Mouse (Mus musculus) hindbrain, embryonic 13.5 days (tissue): Measurements from ENCODE around the gene Nlrc4. TPM values are rescaled to one million over a fixed set of nuclear protein-coding genes. Genes with fewer than 3 reads are reported as not detected.

Source experiments
- ATAC-seq: fragments of 200-750 bp; cut with Nextera tagmentation; 2 replicates; pipeline ENCODE4 v1.8.0; 2017; ENCODE audit warnings: moderate TSS enrichment; ENCODE audit not compliant: low FRiP score
- H3K27ac ChIP-seq: fragments of 300-500 bp; sonication (generic); 2 replicates; pipeline ENCODE4 v1.5.1; 2015; ENCODE audit warnings: inconsistent platforms, mild to moderate bottlenecking, moderate library complexity
- H3K27me3 ChIP-seq: fragments of 300-500 bp; sonication (generic); 2 replicates; pipeline ENCODE4 v1.6.1; 2015; ENCODE audit warnings: mild to moderate bottlenecking, inconsistent platforms
- H3K36me3 ChIP-seq: fragments of 300-500 bp; sonication (generic); 2 replicates; pipeline ENCODE4 v1.6.1; 2015; ENCODE audit warnings: mild to moderate bottlenecking, inconsistent platforms
- H3K4me1 ChIP-seq: fragments of 300-500 bp; sonication (generic); replicated peaks from 2 replicates; pipeline ENCODE4 v1.6.1; 2015; ENCODE audit warnings: inconsistent platforms
- H3K4me2 ChIP-seq: fragments of 300-500 bp; sonication (generic); 2 replicates; pipeline ENCODE4 v1.6.1; 2015; ENCODE audit warnings: inconsistent platforms, mild to moderate bottlenecking, moderate library complexity
- H3K4me3 ChIP-seq: fragments of 300-500 bp; sonication (generic); 2 replicates; pipeline ENCODE4 v1.5.1; 2015; ENCODE audit warnings: mild to moderate bottlenecking, inconsistent platforms
- H3K9ac ChIP-seq: fragments of 300-500 bp; sonication (generic); 2 replicates; pipeline ENCODE4 v1.6.1; 2015; ENCODE audit warnings: mild to moderate bottlenecking, inconsistent platforms
- H3K9me3 ChIP-seq: fragments of 300-500 bp; sonication (generic); 2 replicates; pipeline ENCODE4 v1.6.1; 2016; ENCODE audit warnings: inconsistent platforms
- WGBS: fragments of 180-500 bp; shearing (Covaris S2); methylation state at CpG from one replicate; pipeline ENCODE4 v1.1.7; 2015; 5-methylcytosine and 5-hydroxymethylcytosine counted together
- polyA plus RNA-seq: library from polyadenylated mRNA; unstranded; fragments of >200 nt; fragmentation: Nextera tagmentation; extraction: Ambion mirVana; gene quantifications from 2 replicates; pipeline ENCODE4 v1.2.1, GENCODE M21; 2015

Gene Nlrc4
- polyA plus RNA-seq, 1 experiment from 2014 or later: 0.29 TPM

DNA sequence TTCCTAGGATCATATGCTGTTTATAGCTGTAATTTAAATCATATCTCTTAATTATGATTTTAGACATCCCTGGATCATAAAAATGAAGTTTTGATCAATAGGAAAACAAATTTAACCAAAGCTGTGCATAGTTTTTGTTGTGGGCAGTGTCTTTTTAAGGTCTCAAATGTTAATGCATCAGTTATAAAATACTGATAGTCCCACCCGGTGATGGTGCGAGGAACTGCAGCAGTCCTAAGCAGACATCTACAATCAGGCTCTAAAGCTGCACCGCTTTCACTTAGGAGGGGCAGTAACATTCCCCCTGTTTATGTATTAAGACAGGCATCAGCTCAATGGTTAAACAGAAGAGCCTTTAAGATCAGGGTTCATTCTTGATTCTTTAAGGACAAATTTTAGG lies 69.1 kb downstream of the Nlrc4 start:
- Histone ChIP-seq H3K9ac (no peak overlapping the region), H3K9me3 (no peaks in the 10 kb centered on the region), H3K27me3 (no peaks in the 10 kb centered on the region), H3K4me3 (no peak overlapping the region), H3K27ac (no peak overlapping the region), H3K4me1 (no peaks in the 10 kb centered on the region; the same call in 1 of the 2 replicates), H3K4me2 (no peak overlapping the region), H3K36me3 (peaks cover 42% of the 10 kb centered on the region)
- WGBS: 87% methylated on average over 3 of the region's 3 CpGs
- no peak for ATAC-seq

DNA sequence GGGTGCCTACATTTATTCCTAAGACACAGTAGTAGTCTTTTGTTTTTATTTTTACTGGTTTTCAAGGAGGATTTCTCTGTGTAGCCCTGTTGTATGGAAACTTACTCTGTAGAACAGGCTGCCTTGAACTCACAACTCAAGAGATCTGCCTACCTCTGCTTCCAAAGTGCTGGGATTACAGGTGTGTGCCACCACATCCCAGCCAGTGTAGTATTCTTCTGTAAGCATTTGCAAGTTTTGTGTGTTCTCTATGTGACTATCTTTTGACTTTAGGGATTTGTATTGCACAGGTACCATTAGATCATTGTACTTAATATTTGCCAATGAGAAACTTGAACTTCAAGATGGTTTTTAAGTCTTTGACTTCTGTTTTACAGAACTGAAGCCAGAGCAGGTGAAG lies 72.3 kb downstream of the Nlrc4 start:
- no peak overlapping the region for H3K4me3 ChIP-seq
- no peaks in the 10 kb centered on the region for H3K9me3 ChIP-seq
- ATAC-seq: no peak
- peaks cover 72% of the 10 kb centered on the region for H3K36me3 ChIP-seq
- no peaks in the 10 kb centered on the region for H3K4me1 ChIP-seq
- H3K27me3 ChIP-seq: no peaks in the 10 kb centered on the region
- no peak overlapping the region for H3K27ac ChIP-seq
- no peak overlapping the region for H3K9ac ChIP-seq
- H3K4me2 ChIP-seq: no peak overlapping the region

DNA sequence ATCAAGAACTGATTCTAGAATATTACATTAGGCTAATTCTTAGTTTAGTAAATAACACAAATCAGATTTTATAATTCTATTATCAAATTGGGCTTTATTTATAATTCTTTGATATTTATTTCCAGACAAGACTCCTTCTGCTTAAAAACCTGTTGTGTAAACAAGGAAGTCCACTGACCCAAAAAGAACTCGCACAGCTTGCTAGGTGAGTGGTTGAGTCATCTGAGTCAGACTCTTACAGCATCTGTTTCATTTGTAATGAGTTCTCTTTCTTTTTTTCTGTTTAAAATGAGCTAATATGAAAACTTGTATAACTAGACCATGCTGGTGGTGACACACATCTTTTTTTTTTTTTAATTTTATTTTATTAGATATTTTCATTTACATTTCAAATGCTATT lies 82.0 kb downstream of the Nlrc4 start:
- Histone ChIP-seq H3K27ac (no peak overlapping the region), H3K9ac (no peak overlapping the region), H3K36me3 (peaks cover 74% of the 10 kb centered on the region), H3K4me2 (no peak overlapping the region), H3K4me1 (no peaks in the 10 kb centered on the region), H3K4me3 (no peak overlapping the region), H3K27me3 (no peaks in the 10 kb centered on the region), H3K9me3 (no peaks in the 10 kb centered on the region)
- 93% methylated on average over 1 of the region's 1 CpGs for WGBS
- no peak for ATAC-seq

Other genes with a start within 250 kb of the Nlrc4 start
- gene Memo1, start 163.6 kb downstream of the Nlrc4 start, polyA plus RNA-seq: 64.0 and 66.7 TPM in 2 replicates
- 215 and 218 TPM in 2 replicates for gene Dpy30, start 135.2 kb downstream of the Nlrc4 start, polyA plus RNA-seq
- gene Spast, start 120.2 kb downstream of the Nlrc4 start, polyA plus RNA-seq: 25.9 and 27.1 TPM in 2 replicates
- 29.0 and 29.5 TPM in 2 replicates for gene Slc30a6, start 63.5 kb downstream of the Nlrc4 start, polyA plus RNA-seq
- gene Yipf4, start 30.4 kb upstream of the Nlrc4 start, polyA plus RNA-seq: 49.1 and 52.1 TPM in 2 replicates
- gene Birc6, start 69.2 kb upstream of the Nlrc4 start, polyA plus RNA-seq: 97.4 and 102 TPM in 2 replicates